Mouse (Mus musculus): ENCODE measurements around the gene Rxfp2. TPM values are rescaled to one million over a fixed set of nuclear protein-coding genes. Genes with fewer than 3 reads are reported as not detected.

The Rxfp2 gene
- polyA plus RNA-seq, 1 experiment from 2014 or later, result 0.51 TPM

- WGBS, result 78% methylated on average over 8 of the region's 8 CpGs
- H3K36me3 ChIP-seq (ENCODE audit: control insufficient read depth, insufficient read depth, low read length), result no peaks in the 10 kb centered on the region
Observed at GRCm38 (mm10) chr5:150120676-150121075, 102.2 kb downstream of the Rxfp2 start.

GRCm38 (mm10) chr5:150122095-150122494, 103.6 kb downstream of the Rxfp2 start:
- ATAC-seq (ENCODE audit: low read depth) (no peak), DNase-seq (ENCODE audit: low spot score) (no peak)
- no peak overlapping the region for H3K27ac ChIP-seq (replicated peaks; ENCODE audit: low read depth, low read length)
- H3K9me3 ChIP-seq (ENCODE audit: control insufficient read depth, low read length), result no peaks in the 10 kb centered on the region
- no peak overlapping the region for H3K4me2 ChIP-seq (ENCODE audit: low read depth, low read length)
- no peaks in the 10 kb centered on the region for H3K4me1 ChIP-seq (ENCODE audit: control insufficient read depth, insufficient read depth, low read length)
- H3K36me3 ChIP-seq (ENCODE audit: control insufficient read depth, insufficient read depth, low read length), result no peaks in the 10 kb centered on the region
- 76% methylated on average over 4 of the region's 4 CpGs for WGBS
- no peak overlapping the region for H3K4me3 ChIP-seq (ENCODE audit: low read depth, low read length)
- H3K27me3 ChIP-seq (replicated peaks; ENCODE audit: control insufficient read depth, insufficient read depth, low read length), result no peaks in the 10 kb centered on the region; the same call in 1 of the 2 replicates
- H3K9ac ChIP-seq (ENCODE audit: low read depth, low read length), result no peak overlapping the region

More at GRCm38 (mm10) chr5:150120676-150121075, 102.2 kb downstream of the Rxfp2 start:
- H3K27ac ChIP-seq (replicated peaks; ENCODE audit: low read depth, low read length), result no peak overlapping the region
- no peaks in the 10 kb centered on the region; the same call in 1 of the 2 replicates for H3K27me3 ChIP-seq (replicated peaks; ENCODE audit: control insufficient read depth, insufficient read depth, low read length)
- no peak overlapping the region for H3K4me2 ChIP-seq (ENCODE audit: low read depth, low read length)
- no peak for ATAC-seq (ENCODE audit: low read depth)
- H3K9me3 ChIP-seq (ENCODE audit: control insufficient read depth, low read length), result no peaks in the 10 kb centered on the region
- H3K4me1 ChIP-seq (ENCODE audit: control insufficient read depth, insufficient read depth, low read length), result peaks cover 6% of the 10 kb centered on the region; the same call in 1 of the 2 replicates
- no peak for DNase-seq (ENCODE audit: low spot score)
- H3K9ac ChIP-seq (ENCODE audit: low read depth, low read length), result no peak overlapping the region
- no peak overlapping the region for H3K4me3 ChIP-seq (ENCODE audit: low read depth, low read length)

GRCm38 (mm10) chr5:150122571-150122970, 104.1 kb downstream of the Rxfp2 start:
- Histone ChIP-seq H3K4me3 (ENCODE audit: low read depth, low read length) (no peak overlapping the region), H3K4me2 (ENCODE audit: low read depth, low read length) (no peak overlapping the region), H3K27ac (replicated peaks; ENCODE audit: low read depth, low read length) (no peak overlapping the region), H3K9ac (ENCODE audit: low read depth, low read length) (no peak overlapping the region), H3K9me3 (ENCODE audit: control insufficient read depth, low read length) (no peaks in the 10 kb centered on the region), H3K36me3 (ENCODE audit: control insufficient read depth, insufficient read depth, low read length) (no peaks in the 10 kb centered on the region), H3K4me1 (ENCODE audit: control insufficient read depth, insufficient read depth, low read length) (no peaks in the 10 kb centered on the region), H3K27me3 (replicated peaks; ENCODE audit: control insufficient read depth, insufficient read depth, low read length) (no peaks in the 10 kb centered on the region; the same call in 1 of the 2 replicates)
- DNase-seq (ENCODE audit: low spot score), result no peak
- 73% methylated on average over 2 of the region's 2 CpGs for WGBS
- no peak for ATAC-seq (ENCODE audit: low read depth)

GRCm38 (mm10) chr5:150125920-150126319, 107.4 kb downstream of the Rxfp2 start:
- ATAC-seq (ENCODE audit: low read depth), result no peak
- Histone ChIP-seq H3K4me2 (ENCODE audit: low read depth, low read length) (no peak overlapping the region), H3K27ac (replicated peaks; ENCODE audit: low read depth, low read length) (no peak overlapping the region), H3K9ac (ENCODE audit: low read depth, low read length) (no peak overlapping the region), H3K4me1 (ENCODE audit: control insufficient read depth, insufficient read depth, low read length) (no peaks in the 10 kb centered on the region), H3K9me3 (ENCODE audit: control insufficient read depth, low read length) (no peaks in the 10 kb centered on the region), H3K4me3 (ENCODE audit: low read depth, low read length) (no peak overlapping the region), H3K36me3 (ENCODE audit: control insufficient read depth, insufficient read depth, low read length) (no peaks in the 10 kb centered on the region), H3K27me3 (replicated peaks; ENCODE audit: control insufficient read depth, insufficient read depth, low read length) (no peaks in the 10 kb centered on the region)
- DNase-seq (ENCODE audit: low spot score), result no peak
- WGBS, result 77% methylated on average over 9 of the region's 9 CpGs

GRCm38 (mm10) chr5:150128432-150128831, 110.0 kb downstream of the Rxfp2 start:
- no peak for DNase-seq (ENCODE audit: low spot score)
- Histone ChIP-seq H3K4me1 (ENCODE audit: control insufficient read depth, insufficient read depth, low read length) (no peaks in the 10 kb centered on the region), H3K27me3 (replicated peaks; ENCODE audit: control insufficient read depth, insufficient read depth, low read length) (no peaks in the 10 kb centered on the region), H3K9me3 (ENCODE audit: control insufficient read depth, low read length) (no peaks in the 10 kb centered on the region), H3K36me3 (ENCODE audit: control insufficient read depth, insufficient read depth, low read length) (no peaks in the 10 kb centered on the region), H3K27ac (replicated peaks; ENCODE audit: low read depth, low read length) (no peak overlapping the region), H3K4me2 (ENCODE audit: low read depth, low read length) (no peak overlapping the region), H3K9ac (ENCODE audit: low read depth, low read length) (no peak overlapping the region), H3K4me3 (ENCODE audit: low read depth, low read length) (no peak overlapping the region)
- WGBS, result 76% methylated on average over 8 of the region's 8 CpGs
- ATAC-seq (ENCODE audit: low read depth), result no peak

GRCm38 (mm10) chr5:150130144-150130543, 111.7 kb downstream of the Rxfp2 start:
- no peak for DNase-seq (ENCODE audit: low spot score)
- ATAC-seq (ENCODE audit: low read depth), result no peak
- WGBS, result 84% methylated on average over 7 of the region's 7 CpGs

GRCm38 (mm10) chr5:150131166-150131565, 112.7 kb downstream of the Rxfp2 start:
- Histone ChIP-seq H3K36me3 (ENCODE audit: control insufficient read depth, insufficient read depth, low read length) (no peaks in the 10 kb centered on the region), H3K9me3 (ENCODE audit: control insufficient read depth, low read length) (no peaks in the 10 kb centered on the region), H3K4me3 (ENCODE audit: low read depth, low read length) (no peak overlapping the region), H3K4me2 (ENCODE audit: low read depth, low read length) (no peak overlapping the region), H3K27ac (replicated peaks; ENCODE audit: low read depth, low read length) (no peak overlapping the region), H3K4me1 (ENCODE audit: control insufficient read depth, insufficient read depth, low read length) (0 out of 2 replicates have a peak, but pooled peaks cover 3% of the 10 kb centered on the region), H3K27me3 (replicated peaks; ENCODE audit: control insufficient read depth, insufficient read depth, low read length) (no peaks in the 10 kb centered on the region), H3K9ac (ENCODE audit: low read depth, low read length) (no peak overlapping the region)
- WGBS, result 85% methylated on average over 7 of the region's 7 CpGs
- no peak for DNase-seq (ENCODE audit: low spot score)
- no peak for ATAC-seq (ENCODE audit: low read depth)

More at GRCm38 (mm10) chr5:150130144-150130543, 111.7 kb downstream of the Rxfp2 start:
- H3K27ac ChIP-seq (replicated peaks; ENCODE audit: low read depth, low read length), result no peak overlapping the region
- no peaks in the 10 kb centered on the region for H3K27me3 ChIP-seq (replicated peaks; ENCODE audit: control insufficient read depth, insufficient read depth, low read length)
- H3K4me2 ChIP-seq (ENCODE audit: low read depth, low read length), result no peak overlapping the region
- no peak overlapping the region for H3K9ac ChIP-seq (ENCODE audit: low read depth, low read length)
- H3K9me3 ChIP-seq (ENCODE audit: control insufficient read depth, low read length), result no peaks in the 10 kb centered on the region
- H3K4me3 ChIP-seq (ENCODE audit: low read depth, low read length), result no peak overlapping the region
- H3K36me3 ChIP-seq (ENCODE audit: control insufficient read depth, insufficient read depth, low read length), result no peaks in the 10 kb centered on the region
- no peaks in the 10 kb centered on the region for H3K4me1 ChIP-seq (ENCODE audit: control insufficient read depth, insufficient read depth, low read length)

Other genes with a start within 250 kb of the Rxfp2 start
- gene Fry, start 100.0 kb downstream of the Rxfp2 start, polyA plus RNA-seq (2014; fragmentation: Nextera tagmentation; extraction: Ambion mirVana), result 13.9 and 15.1 TPM in 2 replicates

All from embryonic facial prominence, embryonic 14.5 days (tissue).